Mouse (Mus musculus) erythroblast, embryonic 14.5 days (primary cell): ENCODE data around the gene Pdcd5. TPM values are rescaled to one million over a fixed set of nuclear protein-coding genes. Genes with fewer than 3 reads are reported as not detected.

ENCODE experiments used
- H3K27me3 ChIP-seq: 2 replicates; pipeline ENCODE4 v1.6.1; 2012; ENCODE audit warnings: inconsistent platforms; ENCODE audit not compliant: control insufficient read depth
- H3K36me3 ChIP-seq: 2 replicates; pipeline ENCODE4 v1.6.1; 2012; ENCODE audit warnings: mild to moderate bottlenecking, inconsistent platforms; ENCODE audit not compliant: control insufficient read depth
- H3K4me1 ChIP-seq: 2 replicates; pipeline ENCODE4 v1.6.1; 2012; ENCODE audit warnings: inconsistent platforms; ENCODE audit not compliant: control insufficient read depth
- H3K4me3 ChIP-seq: replicated peaks from 2 replicates; pipeline ENCODE3; 2012; ENCODE audit warnings: moderate library complexity, mild to moderate bottlenecking, inconsistent platforms
- H3K9me3 ChIP-seq: 2 replicates; pipeline ENCODE4 v1.6.1; 2012; ENCODE audit warnings: low read length, inconsistent platforms, mixed read lengths; ENCODE audit not compliant: control insufficient read depth
- GATA1 ChIP-seq: IDR thresholded peaks from 2 replicates; pipeline ENCODE4 v1.6.1; 2012; ENCODE audit warnings: low read length, inconsistent platforms, mixed read lengths
- TAL1 ChIP-seq: IDR thresholded peaks from 3 replicates; pipeline ENCODE4 v1.6.1; 2012; ENCODE audit warnings: low read length, inconsistent platforms, mixed read lengths
- polyA plus RNA-seq: library from polyadenylated mRNA; stranded (reverse); fragments of >175 nt; gene quantifications from 2 replicates; pipeline ENCODE4 v1.2.3, GENCODE M21; 2012

The Pdcd5 gene
- polyA plus RNA-seq, 1 experiment = 20.6 TPM

GRCm38 (mm10) chr7:35648239-35649069 is 1.1 kb upstream of the Pdcd5 start:
- Histone ChIP-seq H3K27me3 (no peaks in the 10 kb centered on the region; the same call in 1 of the 2 replicates), H3K4me1 (peaks cover 36% of the 10 kb centered on the region), H3K9me3 (no peaks in the 10 kb centered on the region), H3K4me3 (no peak overlapping the region), H3K36me3 (peaks cover 23% of the 10 kb centered on the region)
- no peak for TF ChIP-seq TAL1
- no peak for TF ChIP-seq GATA1

GRCm38 (mm10) chr7:35646317-35647081 is 822 bp downstream of the Pdcd5 start:
- Histone ChIP-seq H3K27me3 (no peaks in the 10 kb centered on the region; the same call in 1 of the 2 replicates), H3K4me3 (peak overlapping the region; percentile 83), H3K4me1 (peaks cover 36% of the 10 kb centered on the region), H3K9me3 (no peaks in the 10 kb centered on the region), H3K36me3 (peaks cover 41% of the 10 kb centered on the region)
- TF ChIP-seq TAL1 (no peak), GATA1 (no peak)

- H3K36me3 ChIP-seq = peaks cover 99% of the 10 kb centered on the region
Observed at GRCm38 (mm10) chr7:35640072-35640471, 7.2 kb downstream of the Pdcd5 start.

GRCm38 (mm10) chr7:35636874-35637273 is 10.4 kb downstream of the Pdcd5 start:
- H3K36me3 ChIP-seq = peaks cover 96% of the 10 kb centered on the region
- no peaks in the 10 kb centered on the region for H3K27me3 ChIP-seq
- H3K4me1 ChIP-seq = no peaks in the 10 kb centered on the region
- no peak for TF ChIP-seq TAL1
- no peak for TF ChIP-seq GATA1
- H3K9me3 ChIP-seq = peaks cover 3% of the 10 kb centered on the region
- no peak overlapping the region for H3K4me3 ChIP-seq

More at GRCm38 (mm10) chr7:35640072-35640471, 7.2 kb downstream of the Pdcd5 start:
- no peaks in the 10 kb centered on the region for H3K4me1 ChIP-seq
- no peak for TF ChIP-seq GATA1
- TF ChIP-seq TAL1 = no peak
- H3K9me3 ChIP-seq = no peaks in the 10 kb centered on the region
- no peak overlapping the region for H3K4me3 ChIP-seq
- no peaks in the 10 kb centered on the region for H3K27me3 ChIP-seq

GRCm38 (mm10) chr7:35636229-35636628 is 11.1 kb downstream of the Pdcd5 start:
- Histone ChIP-seq H3K27me3 (no peaks in the 10 kb centered on the region), H3K36me3 (peaks cover 96% of the 10 kb centered on the region), H3K9me3 (peaks cover 3% of the 10 kb centered on the region), H3K4me1 (no peaks in the 10 kb centered on the region), H3K4me3 (no peak overlapping the region)
- TF ChIP-seq TAL1 = no peak
- no peak for TF ChIP-seq GATA1

GRCm38 (mm10) chr7:35628496-35628895 is 18.8 kb downstream of the Pdcd5 start:
- peaks cover 94% of the 10 kb centered on the region for H3K36me3 ChIP-seq
- H3K27me3 ChIP-seq = no peaks in the 10 kb centered on the region
- TF ChIP-seq GATA1 (no peak), TAL1 (no peak)
- no peaks in the 10 kb centered on the region for H3K9me3 ChIP-seq
- H3K4me3 ChIP-seq = no peak overlapping the region
- no peaks in the 10 kb centered on the region for H3K4me1 ChIP-seq

GRCm38 (mm10) chr7:35627371-35627770 is 19.9 kb downstream of the Pdcd5 start:
- TF ChIP-seq GATA1 = no peak
- TF ChIP-seq TAL1 = no peak
- Histone ChIP-seq H3K9me3 (no peaks in the 10 kb centered on the region), H3K4me1 (no peaks in the 10 kb centered on the region), H3K4me3 (no peak overlapping the region), H3K27me3 (no peaks in the 10 kb centered on the region), H3K36me3 (peaks cover 94% of the 10 kb centered on the region)

GRCm38 (mm10) chr7:35626038-35626437 is 21.3 kb downstream of the Pdcd5 start:
- no peak overlapping the region for H3K4me3 ChIP-seq
- H3K27me3 ChIP-seq = no peaks in the 10 kb centered on the region
- TF ChIP-seq GATA1 (no peak), TAL1 (no peak)
- H3K36me3 ChIP-seq = peaks cover 95% of the 10 kb centered on the region
- no peaks in the 10 kb centered on the region for H3K4me1 ChIP-seq
- H3K9me3 ChIP-seq = no peaks in the 10 kb centered on the region

GRCm38 (mm10) chr7:35622626-35623025 is 24.7 kb downstream of the Pdcd5 start:
- Histone ChIP-seq H3K9me3 (no peaks in the 10 kb centered on the region), H3K4me3 (no peak overlapping the region), H3K4me1 (no peaks in the 10 kb centered on the region), H3K36me3 (peaks cover 97% of the 10 kb centered on the region), H3K27me3 (no peaks in the 10 kb centered on the region)
- no peak for TF ChIP-seq TAL1
- TF ChIP-seq GATA1 = no peak
